Mouse (Mus musculus) liver, embryonic 11.5 days (tissue): ENCODE measurements around the gene Lrmda. TPM values are rescaled to one million over a fixed set of nuclear protein-coding genes. Genes with fewer than 3 reads are reported as not detected.
A peak's percentile ranks its signal among the peaks of the same experiment; 100 is the strongest.

Experiments used
- ATAC-seq: fragments of 200-750 bp; cut with Nextera tagmentation; replicated peaks from 2 replicates; pipeline ENCODE4 v1.8.0; 2017; ENCODE audit warnings: moderate number of reproducible peaks, mild to moderate bottlenecking, moderate TSS enrichment, moderate library complexity; ENCODE audit not compliant: low FRiP score
- DNase-seq: peaks from one replicate; pipeline ENCODE4 v3.0.0-alpha.2; 2017; ENCODE audit warnings: low spot score
- H3K27ac ChIP-seq: fragments of 300-500 bp; sonication (generic); 2 replicates; pipeline ENCODE4 v1.5.1; 2014; ENCODE audit warnings: mild to moderate bottlenecking, low read depth, low read length, control low read depth
- H3K27me3 ChIP-seq: fragments of 300-500 bp; sonication (generic); replicated peaks from 2 replicates; pipeline ENCODE4 v1.6.1; 2014; ENCODE audit warnings: low read length, mixed read lengths; ENCODE audit not compliant: control insufficient read depth, insufficient read depth
- H3K36me3 ChIP-seq: fragments of 300-500 bp; sonication (generic); 2 replicates; pipeline ENCODE4 v1.6.1; 2014; ENCODE audit warnings: mild to moderate bottlenecking, low read length, moderate library complexity, mixed read lengths; ENCODE audit not compliant: control insufficient read depth, insufficient read depth
- H3K4me1 ChIP-seq: fragments of 300-500 bp; sonication (generic); replicated peaks from 2 replicates; pipeline ENCODE4 v1.6.1; 2014; ENCODE audit warnings: low read length, mixed read lengths; ENCODE audit not compliant: control insufficient read depth, insufficient read depth
- H3K4me2 ChIP-seq: fragments of 300-500 bp; sonication (generic); 2 replicates; pipeline ENCODE4 v1.6.1; 2014; ENCODE audit warnings: mild to moderate bottlenecking, control low read depth, moderate library complexity
- H3K4me3 ChIP-seq: fragments of 300-500 bp; sonication (generic); 2 replicates; pipeline ENCODE4 v1.5.1; 2014; ENCODE audit warnings: low read depth, low read length, control low read depth
- H3K9ac ChIP-seq: fragments of 300-500 bp; sonication (generic); 2 replicates; pipeline ENCODE4 v1.6.1; 2014; ENCODE audit warnings: low read depth, low read length, control low read depth
- H3K9me3 ChIP-seq: fragments of 300-500 bp; sonication (generic); 2 replicates; pipeline ENCODE4 v1.6.1; 2016; ENCODE audit warnings: low read length, inconsistent platforms, mixed read lengths; ENCODE audit not compliant: control insufficient read depth
- WGBS: fragments of 180-500 bp; shearing (Covaris S2); extraction: QIAGEN DNeasy Blood & Tissue Kit; methylation state at CpG from one replicate; pipeline ENCODE4 v1.1.7; 2014; 5-methylcytosine and 5-hydroxymethylcytosine counted together
- polyA plus RNA-seq: library from polyadenylated mRNA; unstranded; fragments of >200 nt; fragmentation: Nextera tagmentation; extraction: Ambion mirVana; gene quantifications from 2 replicates; pipeline ENCODE4 v1.2.1, GENCODE M21; 2014

The Lrmda gene
- polyA plus RNA-seq, 1 experiment from 2014 or later: 0.53 TPM

DNA sequence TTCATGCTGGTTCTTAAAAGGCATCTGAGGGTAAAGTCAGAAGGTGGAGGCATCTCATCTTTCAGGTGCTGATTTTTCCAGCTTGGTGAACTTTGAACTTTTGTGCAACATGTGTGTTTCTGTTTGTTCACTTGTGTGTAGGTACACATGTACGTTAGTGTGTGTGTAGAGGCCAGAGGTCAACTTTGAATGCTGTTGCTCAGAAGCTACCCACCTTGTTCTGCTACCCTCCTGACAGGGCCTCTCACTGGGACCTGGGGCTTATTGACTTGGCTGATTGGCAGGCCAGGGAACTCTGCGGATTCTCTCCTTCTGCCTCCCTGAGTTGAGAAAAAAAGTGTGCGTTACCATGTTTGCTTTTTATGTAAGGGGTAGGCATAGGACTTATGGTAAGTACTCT, 203.1 kb downstream of the Lrmda start:
- H3K4me3 ChIP-seq: no peak overlapping the region
- WGBS: 74% methylated on average over 3 of the region's 3 CpGs

GRCm38 (mm10) chr14:22226205-22226604, 206.7 kb downstream of the Lrmda start:
- ATAC-seq (peak; percentile 91), DNase-seq (no peak)
- no peaks in the 10 kb centered on the region for H3K27me3 ChIP-seq
- peak overlapping the region; percentile 18; the same call in 1 of the 2 replicates for H3K4me2 ChIP-seq
- H3K9ac ChIP-seq: no peak overlapping the region
- peaks cover 4% of the 10 kb centered on the region; the same call in 1 of the 2 replicates for H3K4me1 ChIP-seq
- H3K27ac ChIP-seq: 0 out of 2 replicates have a peak overlapping the region, but pooled peaks have one; percentile 26
- no peak overlapping the region for H3K4me3 ChIP-seq
- 15% methylated on average over 2 of the region's 2 CpGs for WGBS
- no peaks in the 10 kb centered on the region for H3K36me3 ChIP-seq
- no peaks in the 10 kb centered on the region for H3K9me3 ChIP-seq

More for the DNA sequence above, 203.1 kb downstream of the Lrmda start:
- ATAC-seq: no peak
- no peak overlapping the region for H3K27ac ChIP-seq
- H3K4me1 ChIP-seq: peaks cover 4% of the 10 kb centered on the region; the same call in 1 of the 2 replicates
- H3K4me2 ChIP-seq: no peak overlapping the region
- H3K9ac ChIP-seq: no peak overlapping the region
- no peaks in the 10 kb centered on the region for H3K36me3 ChIP-seq
- H3K9me3 ChIP-seq: no peaks in the 10 kb centered on the region
- no peaks in the 10 kb centered on the region for H3K27me3 ChIP-seq
- no peak for DNase-seq

DNA sequence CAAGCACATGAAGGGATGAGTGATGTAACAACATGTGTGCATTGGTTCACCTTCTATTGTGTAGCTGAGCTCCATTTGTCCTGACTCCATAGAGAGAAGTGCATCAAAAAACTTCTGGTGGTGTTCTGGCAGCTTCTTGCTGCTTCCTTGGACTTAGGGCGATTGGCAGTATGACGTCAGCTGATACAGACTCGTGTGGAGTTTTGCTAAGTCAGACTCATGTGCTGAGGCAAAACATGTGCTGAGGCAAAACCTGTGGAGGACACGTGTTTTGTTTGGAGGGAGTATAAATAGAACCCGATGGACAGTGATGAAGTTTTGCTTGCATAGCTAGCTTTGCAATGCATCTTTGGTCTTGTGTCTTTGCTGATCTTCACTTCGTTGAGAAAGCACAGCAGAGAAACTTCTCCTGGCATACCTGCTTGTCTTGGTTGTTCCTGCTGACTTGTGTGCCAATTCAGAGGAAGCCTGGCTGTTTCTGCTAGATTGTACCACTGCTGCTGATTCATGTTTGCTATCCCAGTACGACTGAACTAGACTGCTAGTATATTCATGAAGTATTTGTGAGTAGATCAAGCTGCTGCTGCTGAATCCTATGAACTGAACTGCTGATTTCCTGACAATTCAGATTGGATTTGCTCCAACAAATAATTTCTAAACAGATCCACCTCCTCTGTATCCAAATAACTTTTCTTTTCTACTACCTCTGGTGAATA, 208.9 kb downstream of the Lrmda start:
- no peaks in the 10 kb centered on the region for H3K9me3 ChIP-seq
- no peak for DNase-seq
- no peaks in the 10 kb centered on the region for H3K27me3 ChIP-seq
- H3K4me3 ChIP-seq: no peak overlapping the region
- H3K36me3 ChIP-seq: no peaks in the 10 kb centered on the region
- H3K27ac ChIP-seq: no peak overlapping the region
- H3K4me2 ChIP-seq: no peak overlapping the region
- H3K9ac ChIP-seq: no peak overlapping the region
- H3K4me1 ChIP-seq: peaks cover 4% of the 10 kb centered on the region; the same call in 1 of the 2 replicates
- WGBS: 77% methylated on average over 7 of the region's 7 CpGs
- ATAC-seq: no peak

- ATAC-seq (no peak), DNase-seq (no peak)
- no peak overlapping the region for H3K27ac ChIP-seq
- H3K36me3 ChIP-seq: no peaks in the 10 kb centered on the region
- 76% methylated on average over 3 of the region's 3 CpGs for WGBS
- H3K4me1 ChIP-seq: no peaks in the 10 kb centered on the region; the same call in 1 of the 2 replicates
- H3K4me2 ChIP-seq: no peak overlapping the region
- H3K4me3 ChIP-seq: no peak overlapping the region
- H3K9me3 ChIP-seq: no peaks in the 10 kb centered on the region
- H3K9ac ChIP-seq: no peak overlapping the region
- H3K27me3 ChIP-seq: no peaks in the 10 kb centered on the region
Observed at GRCm38 (mm10) chr14:22240315-22240714, 220.8 kb downstream of the Lrmda start.

DNA sequence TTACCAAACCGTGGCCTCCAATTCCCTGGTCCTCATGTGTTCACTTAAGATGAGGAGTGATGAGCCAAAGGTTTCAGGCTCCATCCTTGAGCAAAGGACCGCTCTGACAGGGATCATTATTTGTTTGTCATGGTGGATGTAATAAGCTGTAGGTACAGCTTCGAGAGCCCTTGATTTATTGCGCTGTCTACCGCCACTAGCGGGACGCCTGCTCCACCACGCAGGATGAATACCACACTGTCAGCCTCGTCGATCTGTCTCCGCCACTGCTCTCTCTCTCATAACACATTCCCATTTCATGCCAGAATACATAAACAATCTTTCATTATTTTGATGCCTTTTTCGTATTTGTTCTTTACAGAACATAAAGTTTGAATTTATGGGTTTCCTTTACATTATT, 235.9 kb downstream of the Lrmda start:
- DNase-seq (no peak), ATAC-seq (no peak)
- Histone ChIP-seq H3K9ac (no peak overlapping the region), H3K9me3 (no peaks in the 10 kb centered on the region), H3K4me1 (peaks cover 4% of the 10 kb centered on the region; the same call in 1 of the 2 replicates), H3K36me3 (no peaks in the 10 kb centered on the region), H3K4me2 (no peak overlapping the region), H3K27ac (no peak overlapping the region), H3K4me3 (no peak overlapping the region), H3K27me3 (no peaks in the 10 kb centered on the region; the same call in 1 of the 2 replicates)
- WGBS: 87% methylated on average over 12 of the region's 12 CpGs

- H3K9ac ChIP-seq: no peak overlapping the region
- H3K27me3 ChIP-seq: no peaks in the 10 kb centered on the region; the same call in 1 of the 2 replicates
- DNase-seq (no peak), ATAC-seq (no peak)
- no peak overlapping the region for H3K27ac ChIP-seq
- no peak overlapping the region for H3K4me3 ChIP-seq
- WGBS: 80% methylated on average over 12 of the region's 12 CpGs
- peaks cover 4% of the 10 kb centered on the region; the same call in 1 of the 2 replicates for H3K4me1 ChIP-seq
- no peaks in the 10 kb centered on the region for H3K9me3 ChIP-seq
- no peaks in the 10 kb centered on the region for H3K36me3 ChIP-seq
- no peak overlapping the region for H3K4me2 ChIP-seq
Observed at GRCm38 (mm10) chr14:22256274-22256673, 236.8 kb downstream of the Lrmda start.

DNA sequence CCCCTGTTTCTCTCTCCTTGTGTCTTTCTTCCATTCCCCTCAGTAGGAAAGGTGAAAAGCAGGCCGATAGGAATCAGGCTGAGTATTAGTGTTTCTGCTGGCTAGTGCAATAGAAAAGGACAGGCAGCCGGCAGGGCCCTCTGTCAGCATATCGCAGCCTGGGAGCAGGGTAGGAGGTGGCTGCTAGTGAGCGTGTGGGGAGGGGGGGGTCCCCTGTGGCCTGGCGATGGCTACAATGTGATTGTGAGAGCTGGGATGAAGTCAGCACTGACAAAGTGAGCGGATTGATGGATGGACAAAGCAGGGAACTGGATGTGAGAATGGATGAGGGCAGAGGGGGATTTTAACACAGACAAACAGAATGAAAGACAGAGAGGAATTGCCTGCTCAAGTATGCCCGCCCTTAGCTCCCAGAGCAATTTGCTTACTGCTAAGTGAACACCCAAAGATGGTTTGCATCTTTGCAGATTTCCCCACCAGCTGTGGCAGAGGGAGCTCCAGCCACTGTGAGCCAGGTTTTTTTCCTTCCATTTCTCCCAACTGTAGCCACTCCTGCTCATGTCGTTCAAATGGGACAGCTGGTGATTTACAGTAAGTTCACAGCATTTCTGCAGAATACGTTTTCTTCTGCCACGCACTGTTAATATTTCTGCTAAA, 240.0 kb downstream of the Lrmda start:
- WGBS: 48% methylated on average over 10 of the region's 10 CpGs
- ATAC-seq: no peak
- H3K9ac ChIP-seq: no peak overlapping the region
- peaks cover 4% of the 10 kb centered on the region; the same call in 1 of the 2 replicates for H3K4me1 ChIP-seq
- no peak for DNase-seq
- H3K36me3 ChIP-seq: no peaks in the 10 kb centered on the region
- no peaks in the 10 kb centered on the region for H3K9me3 ChIP-seq
- no peak overlapping the region for H3K4me2 ChIP-seq
- no peaks in the 10 kb centered on the region; the same call in 1 of the 2 replicates for H3K27me3 ChIP-seq
- no peak overlapping the region for H3K27ac ChIP-seq
- H3K4me3 ChIP-seq: no peak overlapping the region

DNA sequence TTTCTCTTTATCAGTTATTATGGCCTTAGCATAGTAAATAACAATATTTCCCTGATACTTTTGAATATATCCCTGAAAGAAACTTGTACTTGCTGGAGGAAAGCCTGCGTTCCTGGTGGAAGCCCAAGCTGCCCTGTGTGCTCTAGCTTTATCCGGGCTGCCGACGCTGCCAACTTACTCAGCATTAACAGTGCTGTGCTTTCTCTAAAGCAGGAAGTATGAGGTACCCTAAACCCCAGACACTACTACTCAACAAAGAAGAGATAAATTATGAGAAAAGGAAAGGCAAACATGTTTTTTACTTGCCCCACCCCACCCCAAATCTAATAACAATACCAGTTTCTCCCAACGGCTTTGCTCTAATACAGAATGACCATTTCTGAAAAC, 240.5 kb downstream of the Lrmda start:
- DNase-seq (no peak), ATAC-seq (no peak)
- Histone ChIP-seq H3K9me3 (no peaks in the 10 kb centered on the region), H3K9ac (no peak overlapping the region), H3K4me3 (no peak overlapping the region), H3K27ac (no peak overlapping the region), H3K4me2 (no peak overlapping the region), H3K27me3 (no peaks in the 10 kb centered on the region; the same call in 1 of the 2 replicates), H3K36me3 (no peaks in the 10 kb centered on the region), H3K4me1 (peaks cover 4% of the 10 kb centered on the region; the same call in 1 of the 2 replicates)
- WGBS: 77% methylated on average over 5 of the region's 5 CpGs
